Mouse (Mus musculus) midbrain, embryonic 10.5 days (tissue): ENCODE measurements around the gene Xpr1. TPM values are rescaled to one million over a fixed set of nuclear protein-coding genes. Genes with fewer than 3 reads are reported as not detected.

Source experiments
- DNase-seq: peaks from one replicate; pipeline ENCODE4 v3.0.0-alpha.2; 2017; ENCODE audit warnings: low spot score
- H3K27ac ChIP-seq: fragments of 300-500 bp; sonication (generic); replicated peaks from 2 replicates; pipeline ENCODE4 v1.5.1; 2016; ENCODE audit warnings: mild to moderate bottlenecking
- H3K27me3 ChIP-seq: fragments of 300-500 bp; sonication (generic); 2 replicates; pipeline ENCODE4 v1.6.1; 2016; ENCODE audit warnings: low read depth, mild to moderate bottlenecking; ENCODE audit not compliant: poor library complexity, severe bottlenecking
- H3K36me3 ChIP-seq: fragments of 300-500 bp; sonication (generic); 2 replicates; pipeline ENCODE4 v1.6.1; 2016; ENCODE audit warnings: mild to moderate bottlenecking, moderate library complexity
- H3K4me1 ChIP-seq: fragments of 300-500 bp; sonication (generic); 2 replicates; pipeline ENCODE4 v1.6.1; 2016
- H3K4me3 ChIP-seq: fragments of 300-500 bp; sonication (generic); 2 replicates; pipeline ENCODE4 v1.5.1; 2016; ENCODE audit warnings: mild to moderate bottlenecking, moderate library complexity
- H3K9me3 ChIP-seq: fragments of 300-500 bp; sonication (generic); replicated peaks from 2 replicates; pipeline ENCODE4 v1.6.1; 2016; ENCODE audit warnings: mild to moderate bottlenecking
- WGBS: fragments of 180-500 bp; shearing (Covaris S2); methylation state at CpG from one replicate; pipeline ENCODE4 v1.1.7; 2016; 5-methylcytosine and 5-hydroxymethylcytosine counted together
- microRNA-seq: library from miRNA; unstranded; fragments of <30 nt; microRNA quantifications from one replicate; pipeline ENCODE4, GENCODE M21; 2017
- polyA plus RNA-seq: library from polyadenylated mRNA; unstranded; fragments of >200 nt; fragmentation: Nextera tagmentation; extraction: Ambion mirVana; gene quantifications from 2 replicates; pipeline ENCODE4 v1.2.1, GENCODE M21; 2016

Xpr1 gene
- polyA plus RNA-seq, 1 experiment from 2014 or later = 11.1 TPM

- no peaks in the 10 kb centered on the region for H3K27me3 ChIP-seq
- peak overlapping the region; percentile 83 for H3K27ac ChIP-seq
- peaks cover 84% of the 10 kb centered on the region for H3K4me1 ChIP-seq
- H3K4me3 ChIP-seq = peak overlapping the region; percentile 18; the same call in 1 of the 2 replicates
- peaks cover 17% of the 10 kb centered on the region for H3K36me3 ChIP-seq
- WGBS = 25% methylated on average over 14 of the region's 14 CpGs
- peak; percentile 66 for DNase-seq
- H3K9me3 ChIP-seq = no peaks in the 10 kb centered on the region
These were observed 187.5 kb downstream of the Xpr1 start for GRCm38 (mm10) chr1:155229464-155230411.

Small RNAs within 50 kb of the gene (microRNA-seq; reads per million reads assigned to microRNA genes)
- gene Gm22569 = not detected

Other genes starting within 250 kb of the Xpr1 start
- 5.2 and 7.4 TPM in 2 replicates for gene BC034090, start 173.0 kb downstream of the Xpr1 start, polyA plus RNA-seq
- 69.1 and 71.5 TPM in 2 replicates for gene Acbd6, start 140.7 kb upstream of the Xpr1 start, polyA plus RNA-seq